23 mouse cellular contexts compared by ENCODE assay signal in genomic region chr3:105754184-105754583, GRCm38 (mm10).
"Had no signal": no experiment of that assay in that cellular context is flagged by ENCODE, and none has a peak within 500 bp of the region (broad histone marks: within the 10 kb centered on the region; RNA-seq: fewer than 3 reads in every experiment).

No protein-coding gene starts in this region.

- H3K9me3 ChIP-seq: kidney, embryonic 15.5 days; limb, embryonic 12.5 days; limb, embryonic 15.5 days; midbrain, embryonic 12.5 days; midbrain, embryonic 15.5 days; neural tube, embryonic 13.5 days had no signal

- H3K27me3 ChIP-seq: kidney, embryonic 15.5 days; limb, embryonic 12.5 days; limb, embryonic 15.5 days; midbrain, embryonic 12.5 days; midbrain, embryonic 15.5 days; neural tube, embryonic 13.5 days had no signal

- H3K9ac ChIP-seq: kidney, embryonic 15.5 days; limb, embryonic 12.5 days; limb, embryonic 15.5 days; liver, embryonic 14.5 days; liver, postnatal 0 days; lung, embryonic 14.5 days; midbrain, embryonic 12.5 days; midbrain, embryonic 15.5 days; neural tube, embryonic 13.5 days had no signal

- H3K36me3 ChIP-seq: limb, embryonic 12.5 days; midbrain, embryonic 12.5 days; midbrain, embryonic 15.5 days; neural tube, embryonic 13.5 days had no signal

- H3K4me2 ChIP-seq: kidney, embryonic 15.5 days; limb, embryonic 12.5 days; limb, embryonic 15.5 days; liver, embryonic 11.5 days; lung, embryonic 14.5 days; midbrain, embryonic 12.5 days; midbrain, embryonic 15.5 days; neural tube, embryonic 13.5 days had no signal

- H3K4me1 ChIP-seq: kidney, embryonic 15.5 days; limb, embryonic 15.5 days; neural tube, embryonic 13.5 days had no signal

- DNase-seq: kidney, adult 8-10 months; kidney, postnatal 10 days; kidney, postnatal 36 days; left cerebral cortex, postnatal 4 days; liver, postnatal 0 days; lung, embryonic 14.5 days; right cerebral cortex, adult 18-20 months; right cerebral cortex, postnatal 14 days; right cerebral cortex, postnatal 4 days; thymus, adult 2 months; thymus, postnatal 14 days; thymus, postnatal 4 days had no signal

- H3K4me3 ChIP-seq: kidney, embryonic 15.5 days; limb, embryonic 12.5 days; limb, embryonic 15.5 days; midbrain, embryonic 12.5 days; midbrain, embryonic 15.5 days; neural tube, embryonic 13.5 days had no signal

- ATAC-seq: liver, postnatal 0 days; lung, postnatal 0 days; midbrain, embryonic 15.5 days had no signal

- H3K27ac ChIP-seq: kidney, embryonic 15.5 days; limb, embryonic 12.5 days; limb, embryonic 15.5 days; liver, embryonic 14.5 days; macrophage; midbrain, embryonic 12.5 days; midbrain, embryonic 15.5 days; neural tube, embryonic 13.5 days; stomach, postnatal 0 days had no signal
